Mouse (Mus musculus) stomach, postnatal 0 days (tissue): Measurements from ENCODE around the gene Cyb561d2.

Source experiments
- CTCF ChIP-seq: IDR thresholded peaks from 2 replicates; pipeline ENCODE4 v1.5.1; 2016; ENCODE audit warnings: antibody characterized with exemption, low read depth, mild to moderate bottlenecking, moderate library complexity
- EP300 ChIP-seq: optimal IDR thresholded peaks from 2 replicates; pipeline ENCODE3; 2016; ENCODE audit warnings: antibody characterized with exemption

DNA sequence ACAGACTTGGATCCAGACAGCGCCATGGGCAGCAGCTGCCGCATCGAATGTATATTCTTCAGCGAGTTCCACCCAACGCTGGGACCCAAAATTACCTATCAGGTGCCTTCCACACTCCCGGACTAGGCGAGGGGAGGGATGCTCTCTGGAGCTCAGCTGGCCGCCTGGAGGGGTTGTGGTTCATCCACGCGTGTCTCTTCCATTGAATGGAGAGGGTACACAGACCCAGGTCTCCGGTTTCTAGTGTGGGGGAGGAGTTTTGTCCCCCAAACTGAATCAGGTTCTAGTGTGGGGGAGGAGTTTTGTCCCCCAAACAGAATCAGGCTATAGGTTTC is 326 bp upstream of the Cyb561d2 start:
- TF ChIP-seq CTCF (no peak), EP300 (no peak)
